Mouse (Mus musculus): ENCODE measurements around the gene Gm20379.

Gm20379 gene

DNA sequence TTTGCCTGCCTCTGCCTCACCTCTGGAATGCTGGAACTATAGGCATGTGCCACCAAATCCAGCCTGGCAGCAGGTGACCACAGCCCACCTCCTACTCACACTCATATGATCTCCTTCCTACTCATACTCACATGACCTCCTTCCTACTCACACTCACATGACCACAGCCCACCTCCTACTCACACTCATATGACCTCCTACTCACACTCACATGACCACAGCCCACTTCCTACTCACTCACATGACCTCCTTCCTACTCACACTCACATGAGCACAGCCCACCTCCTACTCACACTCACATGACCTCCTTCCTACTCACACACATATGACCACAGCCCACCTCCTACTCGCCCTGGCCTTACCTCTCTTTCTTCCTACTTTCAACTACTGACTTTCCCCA, 31.1 kb downstream of the Gm20379 start:
- DNase-seq (ENCODE audit: low read depth, low spot score), result no peak

DNA sequence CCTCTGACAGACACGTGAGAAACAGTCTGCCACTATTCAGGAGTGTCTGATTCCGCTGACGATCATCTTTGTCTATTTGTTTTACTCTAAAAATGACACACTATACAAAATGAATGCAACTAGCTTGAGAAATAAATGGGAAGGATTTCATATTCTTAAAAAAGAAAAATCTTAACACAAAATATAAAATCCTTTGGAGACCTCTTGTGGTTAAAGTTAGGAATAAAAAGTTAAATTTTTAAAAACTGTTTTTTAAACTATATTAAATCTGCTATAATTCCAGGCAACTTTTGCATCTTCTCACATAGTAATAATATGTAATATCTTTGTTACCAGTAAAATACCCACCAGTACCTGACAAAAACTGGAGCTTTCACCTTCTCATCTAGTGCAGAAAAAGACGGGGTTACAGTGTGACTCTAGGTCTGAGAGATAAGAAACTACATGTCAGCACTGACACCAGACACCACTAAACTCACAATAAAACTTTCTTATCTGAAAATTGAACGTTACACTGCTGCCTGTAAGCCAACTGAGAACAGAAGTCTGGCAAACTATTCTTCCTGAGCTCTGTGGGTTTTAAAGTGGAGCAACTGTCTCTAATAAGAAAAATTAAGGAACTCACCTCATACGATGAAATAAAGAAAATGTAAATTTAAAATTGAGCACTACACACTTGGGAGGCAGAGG, 32.1 kb downstream of the Gm20379 start:
- DNase-seq (ENCODE audit: low read depth, low spot score), result no peak

DNA sequence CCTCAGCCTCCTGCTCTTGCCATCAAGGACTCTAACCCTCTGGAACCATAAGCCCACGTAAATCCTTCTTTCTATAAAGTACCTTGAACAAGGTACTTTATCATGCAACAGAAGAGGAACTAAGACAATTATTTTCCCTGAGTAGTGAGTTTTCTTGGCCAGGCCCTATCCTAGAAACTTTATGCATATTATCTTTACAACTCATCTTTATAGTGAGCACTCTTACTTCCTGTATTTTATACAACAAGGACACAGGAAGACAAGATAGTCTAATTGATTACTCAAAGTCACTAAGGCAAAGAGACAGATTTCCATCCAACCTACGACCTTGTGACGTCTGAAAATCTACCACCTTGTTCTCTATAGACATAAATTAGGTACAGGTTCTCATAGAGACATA, 34.0 kb downstream of the Gm20379 start:
- DNase-seq (ENCODE audit: low read depth, low spot score), result no peak

DNA sequence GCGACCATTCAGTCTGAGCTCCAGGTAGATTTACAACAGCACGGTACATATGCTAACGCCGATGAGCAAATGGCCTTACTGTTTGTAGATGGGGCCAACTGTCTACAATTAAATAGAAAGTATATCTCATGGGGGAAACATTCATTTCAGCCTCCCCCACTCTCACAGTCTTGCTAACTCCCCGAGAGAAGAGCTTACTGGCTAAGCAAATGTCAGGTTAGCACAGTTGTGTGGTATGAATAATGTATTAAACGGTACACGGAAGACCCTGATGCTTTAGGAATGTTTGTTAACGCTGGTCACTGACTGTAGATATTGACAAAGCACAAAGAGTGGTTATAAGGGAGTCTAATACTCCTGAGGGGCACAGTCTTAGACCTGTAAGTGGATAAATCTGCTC, 38.3 kb downstream of the Gm20379 start:
- DNase-seq (ENCODE audit: low read depth, low spot score), result no peak

DNA sequence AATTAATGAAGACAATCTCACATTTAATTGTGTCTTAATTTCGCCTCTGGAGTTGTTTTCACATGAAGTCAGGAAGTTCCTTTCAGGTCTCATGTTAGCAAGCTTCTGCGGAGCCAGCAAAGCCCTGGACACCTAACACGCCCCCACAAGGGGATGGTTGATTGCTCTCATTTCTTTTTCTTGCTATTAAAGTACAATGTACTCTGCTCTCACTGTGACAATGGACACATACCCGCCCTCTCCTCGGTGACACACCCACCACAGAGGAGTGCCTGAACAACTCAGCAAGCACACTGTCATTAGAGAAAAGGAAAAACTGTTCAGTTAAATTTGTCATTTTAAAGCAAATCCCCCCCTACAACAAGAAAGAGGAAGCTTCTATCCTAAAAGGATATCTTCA, 40.6 kb downstream of the Gm20379 start:
- DNase-seq (ENCODE audit: low read depth, low spot score), result no peak

DNA sequence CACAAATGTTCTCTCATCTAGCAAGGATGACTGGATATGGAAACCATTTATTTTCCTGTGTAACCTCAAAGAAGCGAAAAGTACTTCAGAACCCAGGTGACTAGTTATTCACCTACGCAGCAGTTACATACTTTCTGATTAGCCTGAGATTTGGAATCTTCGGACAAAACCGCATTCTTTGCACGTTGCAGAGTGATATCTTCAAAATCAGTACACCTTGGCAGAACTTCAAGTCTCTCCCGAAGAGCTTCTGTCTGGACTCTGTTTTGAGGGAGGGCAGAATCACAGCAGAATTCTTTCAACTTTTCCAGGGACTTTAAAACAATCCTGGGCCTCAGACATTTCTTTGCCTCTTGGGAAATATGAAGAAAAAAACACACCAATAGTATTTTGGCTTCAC, 45.3 kb downstream of the Gm20379 start:
- no peak for DNase-seq (ENCODE audit: low read depth, low spot score)

DNA sequence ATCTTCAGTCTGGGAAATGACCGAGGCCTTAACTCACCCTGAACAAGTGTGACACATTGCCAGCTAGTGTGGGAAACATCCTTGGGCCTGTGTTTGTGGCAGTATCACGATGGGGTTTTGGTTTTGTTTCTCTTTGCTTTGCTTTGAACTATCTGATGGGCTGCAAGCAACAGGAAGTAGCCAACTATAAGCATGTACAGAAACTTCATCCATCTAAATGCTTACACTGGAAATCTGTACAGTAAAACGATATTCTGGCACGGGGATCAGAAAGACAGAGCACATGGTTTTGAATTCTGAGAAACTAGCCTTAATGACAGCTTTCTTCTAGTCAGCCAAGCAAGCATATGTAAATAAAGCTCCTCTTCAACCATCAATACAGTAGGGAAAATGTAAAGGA, 48.2 kb downstream of the Gm20379 start:
- no peak for DNase-seq (ENCODE audit: low read depth, low spot score)

DNA sequence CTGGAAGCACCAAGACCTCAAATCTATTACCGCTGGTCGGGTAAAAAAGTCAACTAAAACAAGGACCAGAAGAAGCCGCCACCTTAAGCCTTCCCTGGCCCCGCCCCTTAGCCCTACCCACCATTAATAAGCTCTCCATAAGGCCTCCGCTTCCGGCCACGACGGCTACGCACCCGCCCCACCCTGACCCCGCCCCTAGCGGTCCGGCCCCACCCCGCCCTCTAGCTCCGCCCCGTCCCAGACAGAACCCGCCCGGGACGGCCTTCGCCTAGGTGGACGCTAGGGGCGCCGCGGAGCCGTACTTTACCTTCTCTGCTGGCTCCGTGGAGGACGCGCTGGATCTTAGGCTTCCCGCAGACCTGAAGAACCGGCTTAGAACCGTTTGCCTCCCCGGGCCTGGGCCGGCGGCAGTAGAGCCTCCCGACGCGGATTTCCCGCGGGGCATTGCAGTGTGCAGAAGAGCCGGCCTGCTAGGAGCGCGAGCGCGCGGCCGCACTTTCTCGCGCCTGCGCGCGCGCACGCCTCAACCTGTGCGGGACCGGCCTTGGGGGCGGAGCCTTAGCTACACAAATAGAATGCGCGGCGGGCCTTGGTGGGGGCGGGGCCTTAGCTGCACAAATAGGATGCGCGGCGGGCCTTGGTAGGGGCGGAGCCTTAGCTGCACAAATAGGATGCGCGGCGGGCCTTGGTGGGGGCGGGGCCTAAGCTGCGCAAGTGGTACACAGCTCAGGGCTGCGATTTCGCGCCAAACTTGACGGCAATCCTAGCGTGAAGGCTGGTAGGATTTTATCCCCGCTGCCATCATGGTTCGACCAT, 48.9 kb downstream of the Gm20379 start, which contains the start of the genes Dhfr and Msh3:
Gene Dhfr (plus strand): TSS at position 271 of the 816 bp plus-strand sequence.
Gene Msh3 (minus strand): TSS at position 548 of the 816 bp plus-strand sequence.
- peak; percentile 97 for DNase-seq (ENCODE audit: low read depth, low spot score)

DNA sequence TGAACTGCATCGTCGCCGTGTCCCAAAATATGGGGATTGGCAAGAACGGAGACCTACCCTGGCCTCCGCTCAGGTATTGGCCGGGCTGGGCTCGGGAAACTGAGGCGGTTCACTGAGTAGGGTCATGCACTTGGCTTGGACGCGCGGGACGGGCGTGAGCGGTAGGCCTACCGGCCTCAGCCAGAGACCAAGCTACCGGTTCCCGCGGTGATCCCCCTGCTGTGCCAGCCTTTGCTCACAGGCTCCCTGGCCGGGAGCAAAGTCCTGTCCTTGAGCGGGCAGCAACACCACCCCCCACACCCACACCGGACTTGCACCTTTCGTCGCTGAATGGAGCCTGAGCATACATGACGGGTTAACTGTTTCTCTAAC, 49.5 kb downstream of the Gm20379 start:
- DNase-seq (ENCODE audit: low read depth, low spot score), result no peak

DNA sequence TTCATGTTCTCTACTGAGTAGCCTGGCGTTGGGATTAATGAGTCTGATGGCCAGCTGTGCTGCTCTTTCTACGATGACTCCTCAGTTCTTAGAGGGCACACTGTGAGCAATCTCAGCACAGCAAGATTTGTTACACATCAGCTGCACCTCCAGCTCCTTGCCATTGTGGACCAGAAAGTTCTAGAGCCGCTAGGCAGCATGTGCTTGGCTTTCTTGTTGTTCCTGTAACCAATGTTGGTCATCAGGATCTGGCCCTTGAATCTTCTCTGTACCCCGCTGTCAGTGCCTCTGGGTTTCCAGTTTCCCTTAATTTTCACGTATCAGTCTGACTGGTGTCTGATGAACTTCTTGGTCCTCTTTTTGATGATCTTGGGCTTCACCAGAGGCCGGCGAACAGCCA, 50.6 kb downstream of the Gm20379 start:
- DNase-seq (ENCODE audit: low read depth, low spot score), result no peak
